Mouse (Mus musculus) limb, embryonic 12.5 days (tissue): ENCODE measurements at regions not wholly inside any gene's neighbourhood (a gene's known extent, or its start where the extent isn't known, plus 50 kb on each side); places are given as distances from the start of the nearest gene placed in this dataset.

ENCODE experiments used
- ATAC-seq: fragments of 200-750 bp; cut with Nextera tagmentation; 2 replicates; pipeline ENCODE4 v1.8.0; 2017; ENCODE audit warnings: low read depth, moderate TSS enrichment; ENCODE audit not compliant: insufficient number of reproducible peaks, insufficient read depth, low FRiP score, low TSS enrichment
- H3K27ac ChIP-seq: fragments of 300-500 bp; sonication (generic); 2 replicates; pipeline ENCODE4 v1.5.1; 2016; ENCODE audit warnings: mild to moderate bottlenecking, moderate library complexity
- H3K27me3 ChIP-seq: fragments of 300-500 bp; sonication (generic); 2 replicates; pipeline ENCODE4 v1.6.1; 2016; ENCODE audit warnings: mild to moderate bottlenecking, moderate library complexity
- H3K36me3 ChIP-seq: fragments of 300-500 bp; sonication (generic); 2 replicates; pipeline ENCODE4 v1.6.1; 2016; ENCODE audit warnings: mild to moderate bottlenecking, moderate library complexity
- H3K4me1 ChIP-seq: fragments of 300-500 bp; sonication (generic); replicated peaks from 2 replicates; pipeline ENCODE4 v1.6.1; 2016
- H3K4me2 ChIP-seq: fragments of 300-500 bp; sonication (generic); 2 replicates; pipeline ENCODE4 v1.6.1; 2016; ENCODE audit warnings: mild to moderate bottlenecking, moderate library complexity
- H3K4me3 ChIP-seq: fragments of 300-500 bp; sonication (generic); replicated peaks from 2 replicates; pipeline ENCODE4 v1.5.1; 2016; ENCODE audit warnings: mild to moderate bottlenecking
- H3K9ac ChIP-seq: fragments of 300-500 bp; sonication (generic); replicated peaks from 2 replicates; pipeline ENCODE4 v1.6.1; 2016; ENCODE audit warnings: mild to moderate bottlenecking, moderate library complexity
- H3K9me3 ChIP-seq: fragments of 300-500 bp; sonication (generic); 2 replicates; pipeline ENCODE4 v1.6.1; 2016; ENCODE audit warnings: mild to moderate bottlenecking, moderate library complexity
- WGBS: fragments of 180-500 bp; shearing (Covaris S2); methylation state at CpG from one replicate; pipeline ENCODE4 v1.1.7; 2016; 5-methylcytosine and 5-hydroxymethylcytosine counted together

- WGBS: 75% methylated on average over 5 of the region's 5 CpGs
- no peak overlapping the region for H3K9ac ChIP-seq
- H3K4me3 ChIP-seq: no peak overlapping the region
- no peaks in the 10 kb centered on the region for H3K9me3 ChIP-seq
- no peak for ATAC-seq
- H3K4me2 ChIP-seq: no peak overlapping the region
- H3K27me3 ChIP-seq: peaks cover 13% of the 10 kb centered on the region
- H3K27ac ChIP-seq: no peak overlapping the region
- no peaks in the 10 kb centered on the region for H3K36me3 ChIP-seq
- no peaks in the 10 kb centered on the region for H3K4me1 ChIP-seq
These were observed 247.8 kb upstream of the Zfp703 start for GRCm38 (mm10) chr8:26729351-26729750.

- Histone ChIP-seq H3K4me3 (no peak overlapping the region), H3K27me3 (0 out of 2 replicates have a peak, but pooled peaks cover 5% of the 10 kb centered on the region), H3K4me2 (no peak overlapping the region), H3K9me3 (no peaks in the 10 kb centered on the region), H3K4me1 (no peaks in the 10 kb centered on the region), H3K9ac (no peak overlapping the region), H3K36me3 (no peaks in the 10 kb centered on the region), H3K27ac (no peak overlapping the region)
- no peak for ATAC-seq
- WGBS: 90% methylated on average over 2 of the region's 2 CpGs
These were observed 246.0 kb upstream of the Zfp703 start for GRCm38 (mm10) chr8:26731111-26731510.

- no peak overlapping the region for H3K9ac ChIP-seq
- H3K4me3 ChIP-seq: no peak overlapping the region
- no peak overlapping the region for H3K27ac ChIP-seq
- no peak overlapping the region for H3K4me2 ChIP-seq
- H3K4me1 ChIP-seq: peaks cover 25% of the 10 kb centered on the region
- no peaks in the 10 kb centered on the region for H3K36me3 ChIP-seq
- ATAC-seq: no peak
- peaks cover 25% of the 10 kb centered on the region for H3K27me3 ChIP-seq
- no peaks in the 10 kb centered on the region for H3K9me3 ChIP-seq
- 76% methylated on average over 3 of the region's 3 CpGs for WGBS
These were observed 232.7 kb upstream of the Zfp703 start for GRCm38 (mm10) chr8:26744424-26744823.

- 72% methylated on average over 3 of the region's 3 CpGs for WGBS
These were observed 230.3 kb upstream of the Zfp703 start for GRCm38 (mm10) chr8:26746811-26747210.

GRCm38 (mm10) chr8:26747241-26747972 is 229.7 kb upstream of the Zfp703 start:
- 15% methylated on average over 19 of the region's 19 CpGs for WGBS
- no peak overlapping the region for H3K27ac ChIP-seq
- H3K9ac ChIP-seq: no peak overlapping the region
- peaks cover 27% of the 10 kb centered on the region for H3K27me3 ChIP-seq
- H3K4me2 ChIP-seq: peak overlapping the region; percentile 28
- peaks cover 25% of the 10 kb centered on the region for H3K4me1 ChIP-seq
- no peaks in the 10 kb centered on the region for H3K9me3 ChIP-seq
- no peaks in the 10 kb centered on the region for H3K36me3 ChIP-seq
- no peak for ATAC-seq
- no peak overlapping the region for H3K4me3 ChIP-seq

More at GRCm38 (mm10) chr8:26746811-26747210, 230.3 kb upstream of the Zfp703 start:
- H3K27me3 ChIP-seq: peaks cover 30% of the 10 kb centered on the region
- no peak overlapping the region for H3K27ac ChIP-seq
- H3K9me3 ChIP-seq: no peaks in the 10 kb centered on the region
- no peak overlapping the region for H3K9ac ChIP-seq
- ATAC-seq: no peak
- H3K36me3 ChIP-seq: no peaks in the 10 kb centered on the region
- peaks cover 25% of the 10 kb centered on the region for H3K4me1 ChIP-seq
- no peak overlapping the region for H3K4me2 ChIP-seq
- H3K4me3 ChIP-seq: no peak overlapping the region

- Histone ChIP-seq H3K9me3 (no peaks in the 10 kb centered on the region), H3K27me3 (peaks cover 27% of the 10 kb centered on the region), H3K4me1 (peaks cover 25% of the 10 kb centered on the region), H3K4me2 (peak overlapping the region; percentile 28; the same call in 1 of the 2 replicates), H3K36me3 (no peaks in the 10 kb centered on the region), H3K4me3 (no peak overlapping the region), H3K27ac (no peak overlapping the region), H3K9ac (no peak overlapping the region)
- peak; percentile 56; the same call in 1 of the 2 replicates for ATAC-seq
- WGBS: 38% methylated on average over 13 of the region's 14 CpGs
These were observed 228.8 kb upstream of the Zfp703 start for GRCm38 (mm10) chr8:26748161-26748971.

GRCm38 (mm10) chr8:26748972-26749291 is 228.2 kb upstream of the Zfp703 start:
- H3K9ac ChIP-seq: no peak overlapping the region
- no peaks in the 10 kb centered on the region for H3K36me3 ChIP-seq
- no peak overlapping the region for H3K4me3 ChIP-seq
- ATAC-seq: no peak
- 81% methylated on average over 1 of the region's 1 CpGs for WGBS
- H3K4me2 ChIP-seq: no peak overlapping the region
- no peaks in the 10 kb centered on the region for H3K9me3 ChIP-seq
- H3K27ac ChIP-seq: no peak overlapping the region
- H3K27me3 ChIP-seq: peaks cover 27% of the 10 kb centered on the region
- peaks cover 25% of the 10 kb centered on the region for H3K4me1 ChIP-seq

- 94% methylated on average over 1 of the region's 1 CpGs for WGBS
- H3K4me1 ChIP-seq: peaks cover 25% of the 10 kb centered on the region
- H3K4me3 ChIP-seq: no peak overlapping the region
- H3K36me3 ChIP-seq: no peaks in the 10 kb centered on the region
- H3K9me3 ChIP-seq: peaks cover 7% of the 10 kb centered on the region; the same call in 1 of the 2 replicates
- no peak overlapping the region for H3K4me2 ChIP-seq
- peaks cover 24% of the 10 kb centered on the region for H3K27me3 ChIP-seq
- H3K9ac ChIP-seq: no peak overlapping the region
- no peak overlapping the region for H3K27ac ChIP-seq
- ATAC-seq: no peak
These were observed 227.0 kb upstream of the Zfp703 start for GRCm38 (mm10) chr8:26750120-26750519.

- H3K4me1 ChIP-seq: peaks cover 24% of the 10 kb centered on the region
- H3K4me2 ChIP-seq: no peak overlapping the region
- no peaks in the 10 kb centered on the region for H3K36me3 ChIP-seq
- peaks cover 7% of the 10 kb centered on the region; the same call in 1 of the 2 replicates for H3K9me3 ChIP-seq
- ATAC-seq: no peak
- WGBS: 91% methylated on average over 5 of the region's 5 CpGs
- no peak overlapping the region for H3K4me3 ChIP-seq
- H3K9ac ChIP-seq: no peak overlapping the region
- peaks cover 18% of the 10 kb centered on the region for H3K27me3 ChIP-seq
- H3K27ac ChIP-seq: no peak overlapping the region
These were observed 225.5 kb upstream of the Zfp703 start for GRCm38 (mm10) chr8:26751651-26752050.

- H3K9me3 ChIP-seq: peaks cover 12% of the 10 kb centered on the region
- no peak overlapping the region for H3K27ac ChIP-seq
- WGBS: 89% methylated on average over 2 of the region's 2 CpGs
- no peaks in the 10 kb centered on the region for H3K36me3 ChIP-seq
- no peak for ATAC-seq
- H3K4me2 ChIP-seq: no peak overlapping the region
- no peak overlapping the region for H3K4me3 ChIP-seq
- H3K9ac ChIP-seq: no peak overlapping the region
- no peaks in the 10 kb centered on the region for H3K27me3 ChIP-seq
- no peaks in the 10 kb centered on the region for H3K4me1 ChIP-seq
These were observed 220.7 kb upstream of the Zfp703 start for GRCm38 (mm10) chr8:26756452-26756851.

GRCm38 (mm10) chr8:26760726-26761125 is 216.4 kb upstream of the Zfp703 start:
- Histone ChIP-seq H3K4me1 (peaks cover 20% of the 10 kb centered on the region), H3K4me3 (no peak overlapping the region), H3K9me3 (peaks cover 5% of the 10 kb centered on the region; the same call in 1 of the 2 replicates), H3K27me3 (0 out of 2 replicates have a peak, but pooled peaks cover 5% of the 10 kb centered on the region), H3K4me2 (no peak overlapping the region), H3K36me3 (no peaks in the 10 kb centered on the region), H3K9ac (no peak overlapping the region), H3K27ac (no peak overlapping the region)
- 92% methylated on average over 1 of the region's 1 CpGs for WGBS
- ATAC-seq: no peak
